Mouse (Mus musculus) heart, embryonic 15.5 days (tissue): ENCODE results near the gene Ccn6. TPM values are rescaled to one million over a fixed set of nuclear protein-coding genes. Genes with fewer than 3 reads are reported as not detected.

ENCODE experiments used
- ATAC-seq: fragments of 200-750 bp; cut with Nextera tagmentation; replicated peaks from 2 replicates; pipeline ENCODE4 v1.8.0; 2017; ENCODE audit warnings: low read depth, moderate TSS enrichment; ENCODE audit not compliant: insufficient number of reproducible peaks, insufficient read depth, low FRiP score
- H3K27ac ChIP-seq: fragments of 300-500 bp; sonication (generic); 2 replicates; pipeline ENCODE4 v1.5.1; 2015; ENCODE audit warnings: mild to moderate bottlenecking, inconsistent platforms
- H3K27me3 ChIP-seq: fragments of 300-500 bp; sonication (generic); 2 replicates; pipeline ENCODE4 v1.6.1; 2015; ENCODE audit warnings: inconsistent platforms
- H3K36me3 ChIP-seq: fragments of 300-500 bp; sonication (generic); 2 replicates; pipeline ENCODE4 v1.6.1; 2015; ENCODE audit warnings: mild to moderate bottlenecking, inconsistent platforms
- H3K4me1 ChIP-seq: fragments of 300-500 bp; sonication (generic); replicated peaks from 2 replicates; pipeline ENCODE4 v1.6.1; 2015; ENCODE audit warnings: inconsistent platforms
- H3K4me2 ChIP-seq: fragments of 300-500 bp; sonication (generic); 2 replicates; pipeline ENCODE4 v1.6.1; 2015; ENCODE audit warnings: inconsistent platforms, mild to moderate bottlenecking, moderate library complexity
- H3K4me3 ChIP-seq: fragments of 300-500 bp; sonication (generic); 2 replicates; pipeline ENCODE4 v1.5.1; 2015; ENCODE audit warnings: mild to moderate bottlenecking, inconsistent platforms
- H3K9ac ChIP-seq: fragments of 300-500 bp; sonication (generic); 2 replicates; pipeline ENCODE4 v1.6.1; 2015; ENCODE audit warnings: mild to moderate bottlenecking, inconsistent platforms
- H3K9me3 ChIP-seq: fragments of 300-500 bp; sonication (generic); replicated peaks from 2 replicates; pipeline ENCODE4 v1.6.1; 2016; ENCODE audit warnings: inconsistent platforms
- WGBS: fragments of 180-500 bp; shearing (Covaris S2); methylation state at CpG from one replicate; pipeline ENCODE4 v1.1.7; 2015; ENCODE audit warnings: mixed read lengths; 5-methylcytosine and 5-hydroxymethylcytosine counted together
- polyA plus RNA-seq: library from polyadenylated mRNA; unstranded; fragments of >200 nt; fragmentation: Nextera tagmentation; extraction: Ambion mirVana; gene quantifications from 2 replicates; pipeline ENCODE4 v1.2.1, GENCODE M21; 2015

Ccn6 gene
- polyA plus RNA-seq, 1 experiment from 2014 or later = 0.16 TPM

GRCm38 (mm10) chr10:39173077-39173476 is 9.5 kb upstream of the Ccn6 start:
- H3K4me3 ChIP-seq = peak overlapping the region; percentile 26
- H3K9ac ChIP-seq = 0 out of 2 replicates have a peak overlapping the region, but pooled peaks have one; percentile 6
- 40% methylated on average over 13 of the region's 13 CpGs for WGBS
- no peak for ATAC-seq
- peaks cover 25% of the 10 kb centered on the region for H3K4me1 ChIP-seq
- H3K9me3 ChIP-seq = no peaks in the 10 kb centered on the region
- H3K4me2 ChIP-seq = peak overlapping the region; percentile 94
- no peaks in the 10 kb centered on the region for H3K27me3 ChIP-seq
- no peaks in the 10 kb centered on the region for H3K36me3 ChIP-seq
- peak overlapping the region; percentile 75 for H3K27ac ChIP-seq

- H3K27ac ChIP-seq = peak overlapping the region; percentile 75
- ATAC-seq = no peak
- peak overlapping the region; percentile 94 for H3K4me2 ChIP-seq
- peak overlapping the region; percentile 70 for H3K4me3 ChIP-seq
- WGBS = 57% methylated on average over 6 of the region's 6 CpGs
- no peaks in the 10 kb centered on the region for H3K36me3 ChIP-seq
- H3K9me3 ChIP-seq = no peaks in the 10 kb centered on the region
- H3K9ac ChIP-seq = no peak overlapping the region
- H3K4me1 ChIP-seq = peaks cover 25% of the 10 kb centered on the region
- H3K27me3 ChIP-seq = no peaks in the 10 kb centered on the region
These were observed 8.9 kb upstream of the Ccn6 start for GRCm38 (mm10) chr10:39172540-39172931.

GRCm38 (mm10) chr10:39171603-39172539 is 8.3 kb upstream of the Ccn6 start:
- WGBS = 18% methylated on average over 26 of the region's 26 CpGs
- peak overlapping the region; percentile 70 for H3K4me3 ChIP-seq
- peak; percentile 73 for ATAC-seq
- peak overlapping the region; percentile 44 for H3K9ac ChIP-seq
- H3K27ac ChIP-seq = peak overlapping the region; percentile 85
- no peaks in the 10 kb centered on the region for H3K9me3 ChIP-seq
- H3K4me2 ChIP-seq = peak overlapping the region; percentile 94
- peaks cover 25% of the 10 kb centered on the region for H3K4me1 ChIP-seq
- no peaks in the 10 kb centered on the region for H3K36me3 ChIP-seq
- no peaks in the 10 kb centered on the region for H3K27me3 ChIP-seq

GRCm38 (mm10) chr10:39171134-39171533 is 7.5 kb upstream of the Ccn6 start:
- Histone ChIP-seq H3K4me2 (peak overlapping the region; percentile 94), H3K4me1 (peaks cover 29% of the 10 kb centered on the region), H3K9ac (peak overlapping the region; percentile 44), H3K36me3 (no peaks in the 10 kb centered on the region), H3K27me3 (no peaks in the 10 kb centered on the region), H3K4me3 (peak overlapping the region; percentile 70), H3K27ac (peak overlapping the region; percentile 85), H3K9me3 (no peaks in the 10 kb centered on the region)
- WGBS = 0% methylated on average over 19 of the region's 19 CpGs
- peak; percentile 87 for ATAC-seq

- Histone ChIP-seq H3K36me3 (no peaks in the 10 kb centered on the region), H3K9me3 (no peaks in the 10 kb centered on the region), H3K4me3 (no peak overlapping the region), H3K27ac (no peak overlapping the region), H3K4me1 (peaks cover 31% of the 10 kb centered on the region), H3K27me3 (no peaks in the 10 kb centered on the region), H3K9ac (no peak overlapping the region; the same call in 1 of the 2 replicates), H3K4me2 (peak overlapping the region; percentile 94)
- ATAC-seq = no peak
- WGBS = 16% methylated on average over 6 of the region's 6 CpGs
These were observed 7.1 kb upstream of the Ccn6 start for GRCm38 (mm10) chr10:39170706-39171105.

- Histone ChIP-seq H3K4me3 (no peak overlapping the region), H3K9ac (no peak overlapping the region), H3K27ac (no peak overlapping the region), H3K4me1 (peaks cover 36% of the 10 kb centered on the region), H3K4me2 (peak overlapping the region; percentile 94; the same call in 1 of the 2 replicates), H3K9me3 (no peaks in the 10 kb centered on the region), H3K36me3 (no peaks in the 10 kb centered on the region), H3K27me3 (no peaks in the 10 kb centered on the region)
- 13% methylated on average over 8 of the region's 8 CpGs for WGBS
- no peak for ATAC-seq
These were observed 6.6 kb upstream of the Ccn6 start for GRCm38 (mm10) chr10:39170181-39170580.

- no peak overlapping the region for H3K9ac ChIP-seq
These were observed 6.0 kb upstream of the Ccn6 start for GRCm38 (mm10) chr10:39169642-39170041.

GRCm38 (mm10) chr10:39167611-39168010 is 4.0 kb upstream of the Ccn6 start:
- Histone ChIP-seq H3K4me1 (peaks cover 34% of the 10 kb centered on the region), H3K27ac (no peak overlapping the region), H3K4me3 (no peak overlapping the region), H3K27me3 (no peaks in the 10 kb centered on the region), H3K9me3 (no peaks in the 10 kb centered on the region), H3K36me3 (no peaks in the 10 kb centered on the region), H3K9ac (no peak overlapping the region), H3K4me2 (no peak overlapping the region)
- ATAC-seq = no peak
- 73% methylated on average over 11 of the region's 11 CpGs for WGBS

More at GRCm38 (mm10) chr10:39169642-39170041, 6.0 kb upstream of the Ccn6 start:
- 47% methylated on average over 9 of the region's 9 CpGs for WGBS
- Histone ChIP-seq H3K27ac (no peak overlapping the region), H3K4me1 (peaks cover 38% of the 10 kb centered on the region), H3K36me3 (no peaks in the 10 kb centered on the region), H3K4me2 (no peak overlapping the region), H3K4me3 (no peak overlapping the region), H3K9me3 (no peaks in the 10 kb centered on the region), H3K27me3 (no peaks in the 10 kb centered on the region)
- no peak for ATAC-seq

- H3K27ac ChIP-seq = peak overlapping the region; percentile 85
- WGBS = 8% methylated on average over 11 of the region's 11 CpGs
- peak overlapping the region; percentile 52 for H3K4me3 ChIP-seq
- peak overlapping the region; percentile 53 for H3K4me2 ChIP-seq
- H3K27me3 ChIP-seq = no peaks in the 10 kb centered on the region
- peaks cover 25% of the 10 kb centered on the region for H3K4me1 ChIP-seq
- H3K9ac ChIP-seq = peak overlapping the region; percentile 49; the same call in 1 of the 2 replicates
- no peaks in the 10 kb centered on the region for H3K36me3 ChIP-seq
- no peaks in the 10 kb centered on the region for H3K9me3 ChIP-seq
- ATAC-seq = peak; percentile 33; the same call in 1 of the 2 replicates
These were observed 2.1 kb upstream of the Ccn6 start for GRCm38 (mm10) chr10:39165632-39166115.

GRCm38 (mm10) chr10:39162666-39163484 is 719 bp downstream of the Ccn6 start:
- no peak overlapping the region for H3K4me2 ChIP-seq
- 54% methylated on average over 18 of the region's 18 CpGs for WGBS
- no peaks in the 10 kb centered on the region for H3K27me3 ChIP-seq
- H3K27ac ChIP-seq = no peak overlapping the region
- ATAC-seq = no peak
- H3K9ac ChIP-seq = no peak overlapping the region
- no peaks in the 10 kb centered on the region for H3K9me3 ChIP-seq
- H3K4me1 ChIP-seq = peaks cover 17% of the 10 kb centered on the region
- H3K36me3 ChIP-seq = no peaks in the 10 kb centered on the region
- H3K4me3 ChIP-seq = no peak overlapping the region

GRCm38 (mm10) chr10:39161406-39161805 is 2.2 kb downstream of the Ccn6 start:
- no peak for ATAC-seq
- no peak overlapping the region for H3K27ac ChIP-seq
- H3K4me2 ChIP-seq = no peak overlapping the region
- H3K27me3 ChIP-seq = no peaks in the 10 kb centered on the region
- no peaks in the 10 kb centered on the region for H3K36me3 ChIP-seq
- WGBS = 96% methylated on average over 1 of the region's 1 CpGs
- H3K9ac ChIP-seq = no peak overlapping the region
- H3K4me3 ChIP-seq = no peak overlapping the region
- H3K9me3 ChIP-seq = no peaks in the 10 kb centered on the region
- H3K4me1 ChIP-seq = peaks cover 16% of the 10 kb centered on the region
